Mouse (Mus musculus) embryo, embryonic 9.5 days (tissue): Measurements from ENCODE around the gene Exoc4.

Experiments used
- DNase-seq: peaks from one replicate; pipeline ENCODE4 v3.0.0-alpha.2; 2017; ENCODE audit errors: extremely low spot score

The Exoc4 gene

GRCm38 (mm10) chr6:33310486-33310885 lies 61.6 kb downstream of the Exoc4 start:
- no peak for DNase-seq

- no peak for DNase-seq
Observed at GRCm38 (mm10) chr6:33322849-33323248, 74.0 kb downstream of the Exoc4 start.

GRCm38 (mm10) chr6:33323386-33323785 lies 74.5 kb downstream of the Exoc4 start:
- DNase-seq, result no peak

- no peak for DNase-seq
Observed at GRCm38 (mm10) chr6:33328326-33328725, 79.4 kb downstream of the Exoc4 start.

- no peak for DNase-seq
Observed at GRCm38 (mm10) chr6:33347088-33347775, 98.3 kb downstream of the Exoc4 start.

GRCm38 (mm10) chr6:33361613-33362012 lies 112.7 kb downstream of the Exoc4 start:
- no peak for DNase-seq

GRCm38 (mm10) chr6:33380517-33380916 lies 131.6 kb downstream of the Exoc4 start:
- DNase-seq, result no peak

GRCm38 (mm10) chr6:33382176-33382575 lies 133.3 kb downstream of the Exoc4 start:
- no peak for DNase-seq

- no peak for DNase-seq
Observed at GRCm38 (mm10) chr6:33392020-33392419, 143.1 kb downstream of the Exoc4 start.

GRCm38 (mm10) chr6:33399491-33399890 lies 150.6 kb downstream of the Exoc4 start:
- DNase-seq, result no peak

- DNase-seq, result no peak
Observed at GRCm38 (mm10) chr6:33401161-33401560, 152.3 kb downstream of the Exoc4 start.

GRCm38 (mm10) chr6:33405562-33406275 lies 156.8 kb downstream of the Exoc4 start:
- DNase-seq, result no peak

GRCm38 (mm10) chr6:33409586-33409985 lies 160.7 kb downstream of the Exoc4 start:
- DNase-seq, result no peak

- no peak for DNase-seq
Observed at GRCm38 (mm10) chr6:33425007-33425406, 176.1 kb downstream of the Exoc4 start.

- no peak for DNase-seq
Observed at GRCm38 (mm10) chr6:33431207-33431787, 182.4 kb downstream of the Exoc4 start.

GRCm38 (mm10) chr6:33440508-33440907 lies 191.6 kb downstream of the Exoc4 start:
- no peak for DNase-seq

GRCm38 (mm10) chr6:33453810-33454209 lies 204.9 kb downstream of the Exoc4 start:
- DNase-seq, result no peak

GRCm38 (mm10) chr6:33454354-33454753 lies 205.5 kb downstream of the Exoc4 start:
- no peak for DNase-seq

- no peak for DNase-seq
Observed at GRCm38 (mm10) chr6:33455238-33455637, 206.4 kb downstream of the Exoc4 start.

GRCm38 (mm10) chr6:33464862-33465261 lies 216.0 kb downstream of the Exoc4 start:
- no peak for DNase-seq

GRCm38 (mm10) chr6:33465392-33465791 lies 216.5 kb downstream of the Exoc4 start:
- DNase-seq, result no peak

- no peak for DNase-seq
Observed at GRCm38 (mm10) chr6:33466168-33466839, 217.4 kb downstream of the Exoc4 start.
